Mouse (Mus musculus) embryonic facial prominence, embryonic 15.5 days (tissue): Measurements from ENCODE around the gene Mrtfa. TPM values are rescaled to one million over a fixed set of nuclear protein-coding genes. Genes with fewer than 3 reads are reported as not detected.

Experiments
- ATAC-seq: fragments of 200-750 bp; cut with Nextera tagmentation; 2 replicates; pipeline ENCODE4 v1.8.0; 2017; ENCODE audit warnings: low read depth, moderate TSS enrichment; ENCODE audit not compliant: insufficient number of reproducible peaks, low FRiP score, low TSS enrichment
- H3K27ac ChIP-seq: fragments of 300-500 bp; sonication (generic); replicated peaks from 2 replicates; pipeline ENCODE4 v1.5.1; 2015; ENCODE audit warnings: mild to moderate bottlenecking, inconsistent platforms
- H3K27me3 ChIP-seq: fragments of 300-500 bp; sonication (generic); 2 replicates; pipeline ENCODE4 v1.6.1; 2015; ENCODE audit warnings: inconsistent platforms
- H3K36me3 ChIP-seq: fragments of 300-500 bp; sonication (generic); 2 replicates; pipeline ENCODE4 v1.6.1; 2015; ENCODE audit warnings: mild to moderate bottlenecking, inconsistent platforms
- H3K4me1 ChIP-seq: fragments of 300-500 bp; sonication (generic); 2 replicates; pipeline ENCODE4 v1.6.1; 2015; ENCODE audit warnings: inconsistent platforms
- H3K4me2 ChIP-seq: fragments of 300-500 bp; sonication (generic); replicated peaks from 2 replicates; pipeline ENCODE4 v1.6.1; 2015; ENCODE audit warnings: mild to moderate bottlenecking, inconsistent platforms
- H3K4me3 ChIP-seq: fragments of 300-500 bp; sonication (generic); replicated peaks from 2 replicates; pipeline ENCODE4 v1.5.1; 2015; ENCODE audit warnings: mild to moderate bottlenecking, inconsistent platforms
- H3K9ac ChIP-seq: fragments of 300-500 bp; sonication (generic); 2 replicates; pipeline ENCODE4 v1.6.1; 2015; ENCODE audit warnings: inconsistent platforms
- H3K9me3 ChIP-seq: fragments of 300-500 bp; sonication (generic); replicated peaks from 2 replicates; pipeline ENCODE4 v1.6.1; 2016; ENCODE audit warnings: inconsistent platforms
- WGBS: fragments of 180-500 bp; shearing (Covaris S2); methylation state at CpG from one replicate; pipeline ENCODE4 v1.1.7; 2015; 5-methylcytosine and 5-hydroxymethylcytosine counted together
- polyA plus RNA-seq: library from polyadenylated mRNA; unstranded; fragments of >200 nt; fragmentation: Nextera tagmentation; extraction: Ambion mirVana; gene quantifications from 2 replicates; pipeline ENCODE4 v1.2.1, GENCODE M21; 2015

The Mrtfa gene
- polyA plus RNA-seq, 1 experiment from 2014 or later: 33.6 TPM

- peak; percentile 39; the same call in 1 of the 2 replicates for ATAC-seq
- WGBS: 35% methylated on average over 4 of the region's 4 CpGs
Observed at GRCm38 (mm10) chr15:81122535-81122934, 68.0 kb downstream of the Mrtfa start.

GRCm38 (mm10) chr15:81122078-81122477 is 68.5 kb downstream of the Mrtfa start:
- no peaks in the 10 kb centered on the region for H3K9me3 ChIP-seq
- no peaks in the 10 kb centered on the region for H3K36me3 ChIP-seq
- no peak overlapping the region for H3K4me3 ChIP-seq
- ATAC-seq: no peak
- no peak overlapping the region for H3K9ac ChIP-seq
- H3K4me1 ChIP-seq: peaks cover 3% of the 10 kb centered on the region; the same call in 1 of the 2 replicates
- H3K27ac ChIP-seq: no peak overlapping the region
- no peak overlapping the region for H3K4me2 ChIP-seq
- no peaks in the 10 kb centered on the region for H3K27me3 ChIP-seq
- 63% methylated on average over 2 of the region's 2 CpGs for WGBS

More at GRCm38 (mm10) chr15:81122535-81122934, 68.0 kb downstream of the Mrtfa start:
- no peaks in the 10 kb centered on the region for H3K36me3 ChIP-seq
- H3K4me1 ChIP-seq: peaks cover 3% of the 10 kb centered on the region; the same call in 1 of the 2 replicates
- no peak overlapping the region for H3K9ac ChIP-seq
- no peak overlapping the region for H3K27ac ChIP-seq
- H3K4me2 ChIP-seq: no peak overlapping the region
- H3K27me3 ChIP-seq: no peaks in the 10 kb centered on the region
- H3K4me3 ChIP-seq: no peak overlapping the region
- no peaks in the 10 kb centered on the region for H3K9me3 ChIP-seq

- Histone ChIP-seq H3K36me3 (no peaks in the 10 kb centered on the region), H3K4me3 (no peak overlapping the region), H3K9ac (no peak overlapping the region), H3K27me3 (no peaks in the 10 kb centered on the region), H3K4me2 (no peak overlapping the region), H3K4me1 (peaks cover 3% of the 10 kb centered on the region; the same call in 1 of the 2 replicates), H3K27ac (no peak overlapping the region), H3K9me3 (no peaks in the 10 kb centered on the region)
- ATAC-seq: no peak
- 64% methylated on average over 7 of the region's 7 CpGs for WGBS
Observed at GRCm38 (mm10) chr15:81120946-81121345, 69.6 kb downstream of the Mrtfa start.

DNA sequence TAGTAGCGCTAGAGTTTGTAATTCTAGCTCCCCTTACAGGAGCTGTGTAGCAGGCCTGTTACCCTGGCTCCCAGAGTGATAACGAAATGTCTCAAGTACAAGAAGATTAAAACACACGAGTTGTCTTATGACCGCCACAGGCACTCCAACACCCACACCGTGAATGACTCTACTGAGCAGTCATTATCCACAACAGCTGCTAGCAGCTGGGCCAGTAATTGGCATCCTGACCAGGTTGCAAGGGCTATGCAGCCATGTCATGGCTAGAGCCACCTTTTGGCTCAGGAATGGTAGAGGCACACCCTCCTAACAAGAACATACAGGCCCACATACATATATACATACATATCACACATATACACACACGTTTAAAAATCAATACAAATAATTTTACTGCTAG is 70.4 kb downstream of the Mrtfa start:
- no peak overlapping the region for H3K4me2 ChIP-seq
- H3K4me1 ChIP-seq: peaks cover 3% of the 10 kb centered on the region; the same call in 1 of the 2 replicates
- H3K9ac ChIP-seq: no peak overlapping the region
- no peak overlapping the region for H3K27ac ChIP-seq
- no peak for ATAC-seq
- 74% methylated on average over 6 of the region's 6 CpGs for WGBS
- H3K36me3 ChIP-seq: peaks cover 4% of the 10 kb centered on the region; the same call in 1 of the 2 replicates
- H3K27me3 ChIP-seq: no peaks in the 10 kb centered on the region
- H3K4me3 ChIP-seq: no peak overlapping the region
- no peaks in the 10 kb centered on the region for H3K9me3 ChIP-seq

DNA sequence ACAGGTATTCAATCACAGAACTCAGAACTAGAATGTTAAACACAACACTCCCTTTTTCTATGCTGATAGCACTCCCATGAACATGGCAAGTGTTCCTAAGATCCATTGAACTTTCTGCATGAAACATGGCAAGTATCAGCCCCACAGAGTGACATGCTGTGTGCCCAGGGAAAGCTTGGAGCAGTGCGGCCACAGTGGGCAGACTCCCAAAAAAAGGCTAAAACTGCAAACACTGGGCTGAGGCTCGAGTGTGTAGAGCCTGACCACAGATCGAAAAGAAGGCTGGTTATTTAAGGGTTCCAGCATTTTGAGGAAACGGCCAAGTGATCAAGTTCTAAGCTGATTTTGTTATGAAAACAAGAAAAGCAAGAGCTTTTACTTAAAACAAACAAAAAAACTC is 72.3 kb downstream of the Mrtfa start:
- Histone ChIP-seq H3K9me3 (no peaks in the 10 kb centered on the region), H3K36me3 (peaks cover 4% of the 10 kb centered on the region; the same call in 1 of the 2 replicates), H3K4me3 (no peak overlapping the region), H3K4me1 (peaks cover 3% of the 10 kb centered on the region; the same call in 1 of the 2 replicates), H3K27ac (no peak overlapping the region), H3K27me3 (no peaks in the 10 kb centered on the region), H3K4me2 (no peak overlapping the region), H3K9ac (no peak overlapping the region)
- peak; percentile 34; the same call in 1 of the 2 replicates for ATAC-seq
- WGBS: 73% methylated on average over 4 of the region's 4 CpGs

DNA sequence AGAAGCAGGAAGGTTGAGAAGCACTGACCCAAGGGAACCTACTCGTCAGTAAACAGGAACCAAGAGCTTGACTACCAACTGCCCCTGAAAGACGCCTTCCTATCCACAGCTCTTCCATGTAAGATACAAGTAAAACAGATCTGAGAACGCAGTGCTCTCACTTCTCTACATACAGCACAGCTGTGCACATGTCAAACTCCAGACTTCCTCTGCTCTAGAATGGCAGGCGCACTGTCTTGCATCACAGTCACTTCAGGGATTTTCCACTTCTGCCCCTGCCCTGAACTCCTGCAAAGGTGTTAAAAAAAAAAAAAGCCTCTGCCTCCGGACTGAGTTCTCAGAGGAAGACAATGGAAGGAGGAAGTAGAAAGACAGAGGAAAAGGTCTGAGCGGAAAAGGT is 78.0 kb downstream of the Mrtfa start:
- ATAC-seq: no peak
- no peak overlapping the region for H3K4me2 ChIP-seq
- H3K4me1 ChIP-seq: peaks cover 22% of the 10 kb centered on the region
- H3K9ac ChIP-seq: no peak overlapping the region
- H3K27me3 ChIP-seq: no peaks in the 10 kb centered on the region
- no peak overlapping the region for H3K4me3 ChIP-seq
- H3K36me3 ChIP-seq: peaks cover 4% of the 10 kb centered on the region; the same call in 1 of the 2 replicates
- WGBS: 65% methylated on average over 6 of the region's 6 CpGs
- H3K9me3 ChIP-seq: no peaks in the 10 kb centered on the region
- no peak overlapping the region for H3K27ac ChIP-seq

DNA sequence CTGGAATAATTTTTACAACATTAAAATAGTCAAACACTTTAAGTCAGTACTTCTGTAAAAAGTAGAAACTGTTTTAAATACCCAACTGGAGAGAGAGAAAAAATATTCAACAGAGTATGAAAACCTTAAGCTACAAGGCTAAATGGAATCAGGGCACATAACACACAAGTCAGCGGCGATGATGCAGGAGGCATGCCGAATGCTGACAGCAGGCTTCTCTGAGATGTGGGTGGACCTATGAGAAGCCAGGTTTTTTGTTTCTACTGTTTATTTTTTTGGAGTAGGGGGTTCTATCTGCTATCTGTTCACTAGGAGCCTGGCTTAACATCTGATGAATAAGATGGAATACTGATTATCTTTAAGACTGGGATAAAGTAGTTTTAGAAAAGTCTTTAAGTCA is 80.2 kb downstream of the Mrtfa start:
- Histone ChIP-seq H3K9me3 (no peaks in the 10 kb centered on the region), H3K27ac (no peak overlapping the region), H3K4me2 (no peak overlapping the region), H3K27me3 (no peaks in the 10 kb centered on the region), H3K4me1 (peaks cover 44% of the 10 kb centered on the region), H3K36me3 (peaks cover 1% of the 10 kb centered on the region; the same call in 1 of the 2 replicates), H3K4me3 (no peak overlapping the region), H3K9ac (no peak overlapping the region)
- no peak for ATAC-seq
- 63% methylated on average over 3 of the region's 3 CpGs for WGBS

GRCm38 (mm10) chr15:81105962-81106361 is 84.6 kb downstream of the Mrtfa start:
- no peaks in the 10 kb centered on the region for H3K9me3 ChIP-seq
- no peak overlapping the region for H3K9ac ChIP-seq
- H3K27me3 ChIP-seq: no peaks in the 10 kb centered on the region
- 0 out of 2 replicates have a peak overlapping the region, but pooled peaks have one; percentile 19 for H3K27ac ChIP-seq
- no peak for ATAC-seq
- 39% methylated on average over 10 of the region's 10 CpGs for WGBS
- H3K4me2 ChIP-seq: no peak overlapping the region
- H3K36me3 ChIP-seq: no peaks in the 10 kb centered on the region
- H3K4me1 ChIP-seq: peaks cover 67% of the 10 kb centered on the region
- no peak overlapping the region for H3K4me3 ChIP-seq

GRCm38 (mm10) chr15:81104585-81105259 is 85.8 kb downstream of the Mrtfa start:
- H3K4me2 ChIP-seq: peak overlapping the region; percentile 40
- peaks cover 64% of the 10 kb centered on the region for H3K4me1 ChIP-seq
- peak overlapping the region; percentile 25 for H3K4me3 ChIP-seq
- no peaks in the 10 kb centered on the region for H3K27me3 ChIP-seq
- H3K9me3 ChIP-seq: no peaks in the 10 kb centered on the region
- peak; percentile 68; the same call in 1 of the 2 replicates for ATAC-seq
- peak overlapping the region; percentile 55 for H3K27ac ChIP-seq
- H3K9ac ChIP-seq: no peak overlapping the region
- H3K36me3 ChIP-seq: no peaks in the 10 kb centered on the region
- WGBS: 33% methylated on average over 13 of the region's 13 CpGs

DNA sequence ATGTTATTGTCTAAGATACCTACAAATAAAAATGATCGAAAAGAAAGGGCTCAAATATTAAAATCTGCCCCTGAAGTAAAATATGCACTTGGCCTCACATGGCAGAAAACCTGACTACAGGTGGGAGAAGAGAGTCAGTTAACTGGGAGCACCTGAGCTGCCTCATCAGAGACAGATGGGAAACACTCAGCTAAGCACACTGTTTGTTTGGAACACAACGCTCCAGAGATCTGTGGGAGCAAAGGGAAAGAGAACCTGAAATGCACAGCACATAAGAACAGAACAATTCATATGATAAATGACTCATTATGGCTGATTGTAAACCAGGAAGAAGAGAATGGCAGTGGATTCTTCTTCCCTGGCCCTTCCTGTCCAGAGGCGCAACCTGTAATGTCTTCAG is 87.1 kb downstream of the Mrtfa start:
- Histone ChIP-seq H3K36me3 (no peaks in the 10 kb centered on the region), H3K27me3 (no peaks in the 10 kb centered on the region), H3K9me3 (no peaks in the 10 kb centered on the region), H3K4me2 (no peak overlapping the region), H3K4me1 (peaks cover 55% of the 10 kb centered on the region), H3K27ac (no peak overlapping the region), H3K4me3 (no peak overlapping the region), H3K9ac (no peak overlapping the region)
- no peak for ATAC-seq
- 82% methylated on average over 3 of the region's 3 CpGs for WGBS

GRCm38 (mm10) chr15:81102274-81102879 is 88.2 kb downstream of the Mrtfa start:
- no peaks in the 10 kb centered on the region for H3K36me3 ChIP-seq
- no peak overlapping the region for H3K9ac ChIP-seq
- H3K4me1 ChIP-seq: peaks cover 46% of the 10 kb centered on the region
- no peak overlapping the region for H3K4me3 ChIP-seq
- ATAC-seq: no peak
- H3K27ac ChIP-seq: no peak overlapping the region
- H3K9me3 ChIP-seq: no peaks in the 10 kb centered on the region
- no peak overlapping the region for H3K4me2 ChIP-seq
- H3K27me3 ChIP-seq: no peaks in the 10 kb centered on the region
- WGBS: 55% methylated on average over 13 of the region's 13 CpGs
